Mouse (Mus musculus): ENCODE measurements around the gene Fip1l1. TPM values are rescaled to one million over a fixed set of nuclear protein-coding genes. Genes with fewer than 3 reads are reported as not detected.
A peak's percentile ranks its signal among the peaks of the same experiment; 100 is the strongest.

Gene Fip1l1
- total and polyA plus RNA-seq, 2 experiments from 2014 or later = 35.8 to 37.5 TPM

DNA sequence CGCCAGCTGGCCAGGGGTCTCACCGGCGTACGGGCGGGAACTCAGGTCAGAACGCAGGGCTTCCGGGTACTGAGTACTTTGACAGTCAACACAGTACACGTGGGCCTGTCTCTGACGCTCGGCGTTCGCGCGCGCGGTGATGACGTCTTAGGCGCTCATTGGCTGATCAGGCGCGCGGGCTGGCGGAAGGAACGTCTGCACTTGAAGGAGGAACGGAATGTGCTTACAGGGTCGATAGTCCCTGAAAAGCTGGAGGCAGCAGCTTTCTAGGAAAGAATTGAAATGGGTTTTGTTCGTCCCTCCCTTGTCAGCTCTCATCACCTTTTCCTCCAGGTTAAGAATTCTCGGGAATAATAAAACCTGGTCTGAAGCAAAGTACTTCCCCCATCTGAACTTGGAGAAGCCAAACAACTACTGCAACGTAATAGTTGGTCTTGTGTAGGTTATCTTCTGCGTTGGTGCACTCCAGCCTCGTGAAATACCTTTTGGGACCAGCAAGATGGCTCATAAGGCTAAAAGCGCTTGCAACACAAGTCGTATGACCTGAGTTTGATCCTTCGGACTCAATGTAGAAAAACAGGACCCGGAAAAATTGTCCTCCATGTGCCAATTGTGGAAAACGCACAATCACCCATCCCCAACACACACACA, 3.5 kb upstream of the Fip1l1 start, which contains the start of gene Scfd2:
Gene Scfd2, minus strand, starts transcription at position 130 of the 651 bp plus-strand sequence.
- 6% methylated on average over 35 of the region's 35 CpGs for WGBS
- peak; percentile 68 for TF ChIP-seq EP300 (IDR thresholded peaks at IDR 0.05; ENCODE audit: low read depth)
- TF ChIP-seq CTCF (IDR thresholded peaks at IDR 0.05; ENCODE audit: low read depth) = no peak
- Histone ChIP-seq H3K4me1 (ENCODE audit: control insufficient read depth, insufficient read depth) (peaks cover 26% of the 10 kb centered on the region), H3K27me3 (ENCODE audit: control insufficient read depth, insufficient read depth, low read length) (no peaks in the 10 kb centered on the region), H3K36me3 (replicated peaks; ENCODE audit: control insufficient read depth, insufficient read depth, low read length) (no peaks in the 10 kb centered on the region), H3K4me2 (ENCODE audit: low read depth, low read length) (peak within 1 kb of the TSS; percentile 87), H3K4me3 (ENCODE audit: low read depth, low read length) (peak within 1 kb of the TSS; percentile 62), H3K9me3 (replicated peaks; ENCODE audit: control insufficient read depth, low read length) (no peaks in the 10 kb centered on the region), H3K27ac (ENCODE audit: low read depth) (peak within 1 kb of the TSS; percentile 75), H3K9ac (replicated peaks; ENCODE audit: low read depth, low read length) (peak within 1 kb of the TSS; percentile 58)
- ATAC-seq (ENCODE audit: insufficient read depth, low read depth) = peak; percentile 87
- peak; percentile 96 for DNase-seq (ENCODE audit: low spot score)

DNA sequence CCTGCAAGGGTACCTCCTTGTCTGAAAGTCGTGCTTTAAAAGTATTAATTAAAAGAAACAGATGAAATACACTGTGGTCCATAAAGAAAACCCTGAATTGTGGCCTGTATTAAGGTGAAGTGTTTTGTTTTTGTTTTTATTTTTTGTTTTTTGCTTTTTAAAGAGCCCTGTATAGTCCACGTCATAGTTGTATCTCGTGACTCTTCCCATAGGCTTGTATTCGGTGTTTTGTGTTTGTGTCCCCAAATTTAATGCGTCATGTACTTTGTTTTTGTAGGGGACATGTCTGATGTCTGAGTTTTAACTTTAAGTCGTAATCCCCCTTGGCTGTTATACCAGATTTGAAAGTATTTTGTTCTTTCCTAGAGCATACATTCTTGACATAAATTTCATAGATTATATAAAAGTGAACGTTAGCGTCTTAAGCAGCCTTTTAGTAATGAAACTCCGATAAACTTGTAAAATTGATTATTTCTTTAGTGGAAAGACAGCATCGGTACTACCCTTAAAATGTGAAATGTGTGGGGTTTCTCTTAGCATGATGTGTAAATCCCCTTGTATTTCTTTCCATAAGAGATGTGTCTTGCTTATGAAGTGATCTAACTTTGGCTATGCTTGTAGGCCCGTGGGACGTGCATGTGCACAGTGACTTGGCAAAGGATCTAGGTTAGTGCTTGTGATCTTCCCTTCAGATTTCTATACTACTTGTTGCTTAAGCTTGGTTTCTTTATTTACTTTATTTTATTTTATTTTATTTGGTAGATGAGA, 1.1 kb downstream of the Fip1l1 start:
- 35% methylated on average over 12 of the region's 12 CpGs for WGBS
- peaks cover 18% of the 10 kb centered on the region for H3K4me1 ChIP-seq (ENCODE audit: control insufficient read depth, insufficient read depth)
- no peak for TF ChIP-seq CTCF (IDR thresholded peaks at IDR 0.05; ENCODE audit: low read depth)
- TF ChIP-seq EP300 (IDR thresholded peaks at IDR 0.05; ENCODE audit: low read depth) = no peak

DNA sequence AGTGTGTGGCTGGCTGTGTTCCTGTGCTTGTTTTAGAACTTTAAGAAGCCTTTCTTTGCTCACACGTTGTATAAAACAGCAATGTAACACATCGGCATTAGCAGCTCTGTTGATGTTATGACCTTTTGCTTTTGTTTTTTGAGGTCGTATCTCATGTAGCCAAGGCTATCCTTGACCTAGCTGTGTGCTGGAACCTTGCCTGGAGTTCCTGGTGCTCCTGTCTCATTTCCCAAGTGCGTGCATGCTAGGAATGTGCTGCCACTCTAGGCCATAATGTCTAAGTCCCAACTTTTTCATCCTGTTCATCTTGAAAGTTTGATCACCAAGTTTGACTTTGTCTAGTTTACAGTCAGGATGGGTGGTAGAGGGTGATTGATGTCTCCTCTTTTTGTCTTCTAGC, 10.4 kb downstream of the Fip1l1 start:
- TF ChIP-seq EP300 (IDR thresholded peaks at IDR 0.05; ENCODE audit: low read depth) (no peak), CTCF (IDR thresholded peaks at IDR 0.05; ENCODE audit: low read depth) (no peak)
- Histone ChIP-seq H3K4me3 (ENCODE audit: low read depth, low read length) (no peak overlapping the region), H3K27ac (ENCODE audit: low read depth) (no peak overlapping the region), H3K4me2 (ENCODE audit: low read depth, low read length) (no peak overlapping the region), H3K4me1 (ENCODE audit: control insufficient read depth, insufficient read depth) (no peaks in the 10 kb centered on the region), H3K9me3 (replicated peaks; ENCODE audit: control insufficient read depth, low read length) (no peaks in the 10 kb centered on the region), H3K36me3 (replicated peaks; ENCODE audit: control insufficient read depth, insufficient read depth, low read length) (peaks cover 75% of the 10 kb centered on the region), H3K27me3 (ENCODE audit: control insufficient read depth, insufficient read depth, low read length) (no peaks in the 10 kb centered on the region), H3K9ac (replicated peaks; ENCODE audit: low read depth, low read length) (no peak overlapping the region)
- ATAC-seq (ENCODE audit: insufficient read depth, low read depth) (no peak), DNase-seq (ENCODE audit: low spot score) (no peak)
- WGBS = 88% methylated on average over 4 of the region's 4 CpGs

More for the DNA sequence above, 1.1 kb downstream of the Fip1l1 start:
- Histone ChIP-seq H3K4me2 (ENCODE audit: low read depth, low read length) (peak overlapping the region; percentile 71), H3K9ac (replicated peaks; ENCODE audit: low read depth, low read length) (peak overlapping the region; percentile 82), H3K36me3 (replicated peaks; ENCODE audit: control insufficient read depth, insufficient read depth, low read length) (peaks cover 17% of the 10 kb centered on the region; the same call in 1 of the 2 replicates), H3K4me3 (ENCODE audit: low read depth, low read length) (peak overlapping the region; percentile 78), H3K27ac (ENCODE audit: low read depth) (peak overlapping the region; percentile 94; the same call in 1 of the 2 replicates), H3K9me3 (replicated peaks; ENCODE audit: control insufficient read depth, low read length) (no peaks in the 10 kb centered on the region), H3K27me3 (ENCODE audit: control insufficient read depth, insufficient read depth, low read length) (no peaks in the 10 kb centered on the region)
- ATAC-seq (ENCODE audit: insufficient read depth, low read depth) (no peak), DNase-seq (ENCODE audit: low spot score) (no peak)

GRCm38 (mm10) chr5:74549566-74549965, 14.3 kb downstream of the Fip1l1 start:
- H3K36me3 ChIP-seq (replicated peaks; ENCODE audit: control insufficient read depth, insufficient read depth, low read length) = peaks cover 71% of the 10 kb centered on the region
- no peak for ATAC-seq (ENCODE audit: insufficient read depth, low read depth)

GRCm38 (mm10) chr5:74561151-74561550, 25.9 kb downstream of the Fip1l1 start:
- Histone ChIP-seq H3K4me1 (ENCODE audit: control insufficient read depth, insufficient read depth) (peaks cover 7% of the 10 kb centered on the region; the same call in 1 of the 2 replicates), H3K4me3 (ENCODE audit: low read depth, low read length) (no peak overlapping the region), H3K4me2 (ENCODE audit: low read depth, low read length) (no peak overlapping the region), H3K9ac (replicated peaks; ENCODE audit: low read depth, low read length) (no peak overlapping the region), H3K36me3 (replicated peaks; ENCODE audit: control insufficient read depth, insufficient read depth, low read length) (peaks cover 62% of the 10 kb centered on the region), H3K9me3 (replicated peaks; ENCODE audit: control insufficient read depth, low read length) (no peaks in the 10 kb centered on the region), H3K27ac (ENCODE audit: low read depth) (no peak overlapping the region), H3K27me3 (ENCODE audit: control insufficient read depth, insufficient read depth, low read length) (no peaks in the 10 kb centered on the region)
- WGBS = 88% methylated on average over 1 of the region's 1 CpGs
- no peak for ATAC-seq (ENCODE audit: insufficient read depth, low read depth)
- DNase-seq (ENCODE audit: low spot score) = no peak
- TF ChIP-seq CTCF (IDR thresholded peaks at IDR 0.05; ENCODE audit: low read depth) (no peak), EP300 (IDR thresholded peaks at IDR 0.05; ENCODE audit: low read depth) (no peak)

More at GRCm38 (mm10) chr5:74549566-74549965, 14.3 kb downstream of the Fip1l1 start:
- Histone ChIP-seq H3K9me3 (replicated peaks; ENCODE audit: control insufficient read depth, low read length) (no peaks in the 10 kb centered on the region), H3K27me3 (ENCODE audit: control insufficient read depth, insufficient read depth, low read length) (no peaks in the 10 kb centered on the region), H3K4me2 (ENCODE audit: low read depth, low read length) (no peak overlapping the region), H3K27ac (ENCODE audit: low read depth) (no peak overlapping the region), H3K4me1 (ENCODE audit: control insufficient read depth, insufficient read depth) (no peaks in the 10 kb centered on the region), H3K4me3 (ENCODE audit: low read depth, low read length) (no peak overlapping the region), H3K9ac (replicated peaks; ENCODE audit: low read depth, low read length) (no peak overlapping the region)
- 69% methylated on average over 8 of the region's 8 CpGs for WGBS
- no peak for DNase-seq (ENCODE audit: low spot score)
- TF ChIP-seq CTCF (IDR thresholded peaks at IDR 0.05; ENCODE audit: low read depth) = no peak
- TF ChIP-seq EP300 (IDR thresholded peaks at IDR 0.05; ENCODE audit: low read depth) = no peak
